In the genomic region with DNA sequence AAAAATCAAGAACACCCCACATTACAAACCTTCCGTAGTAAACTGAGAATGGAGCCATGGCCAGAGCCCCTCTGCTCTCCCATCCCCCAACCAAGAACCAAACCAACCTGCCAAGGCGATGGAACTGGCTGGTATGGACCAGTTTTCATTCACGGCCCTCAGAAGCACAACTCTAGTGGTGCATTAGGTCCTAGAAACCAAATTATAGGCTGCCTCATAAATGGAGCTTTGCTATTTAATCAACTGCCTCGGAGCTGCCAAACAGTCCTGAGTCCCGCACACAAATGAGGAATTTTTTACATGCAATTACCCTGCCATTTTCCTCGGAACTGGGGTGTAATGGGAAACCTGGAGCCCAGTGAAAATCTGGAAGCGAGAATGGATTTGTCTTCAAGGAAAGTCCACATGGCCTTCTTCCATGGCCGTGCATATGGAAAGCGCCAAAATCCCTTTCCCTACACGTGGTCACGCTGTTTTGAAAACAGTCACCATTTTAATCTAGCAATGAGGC, we compare ENCODE assay signal across 8 mouse cellular contexts. TPM values are rescaled to one million over a fixed set of nuclear protein-coding genes. Genes with fewer than 3 reads are reported as not detected.
DNase-seq lines count a peak whose midpoint lies in the region; ATAC-seq and TF ChIP-seq lines count a peak whose summit lies in the region.

No protein-coding gene starts in this region.

- no peaks in the 10 kb centered on the region for H3K36me3 ChIP-seq in heart, embryonic 10.5 days
- H3K36me3 ChIP-seq in hindbrain, embryonic 16.5 days (ENCODE audit: control insufficient read depth, insufficient read depth, low read length), result no peaks in the 10 kb centered on the region
- H3K36me3 ChIP-seq in midbrain, postnatal 0 days (ENCODE audit: insufficient read depth, low read length), result no peaks in the 10 kb centered on the region

- WGBS in heart, embryonic 10.5 days, result 10% methylated on average over 11 of the region's 11 CpGs
- 3% methylated on average over 11 of the region's 11 CpGs for WGBS in hindbrain, embryonic 16.5 days
- WGBS in midbrain, postnatal 0 days, result 2% methylated on average over 11 of the region's 11 CpGs

- no peak for TF ChIP-seq CTCF in midbrain, postnatal 0 days (IDR thresholded peaks at IDR 0.05)

- no peak for DNase-seq in heart, embryonic 10.5 days (ENCODE audit: low spot score)
- no peak for DNase-seq in heart, postnatal 36 days
- DNase-seq in 3T3-L1 (ENCODE audit: low read depth, low spot score), result peak; percentile 44
- DNase-seq in midbrain, postnatal 0 days (ENCODE audit: low spot score), result peak; percentile 44
- DNase-seq in right cerebral cortex, adult 2 months (ENCODE audit: low spot score in 2 of 2), result no peak

- peak overlapping the region; percentile 9; the same call in 1 of the 2 replicates for H3K9ac ChIP-seq in hindbrain, embryonic 16.5 days (ENCODE audit: low read depth, low read length)
- H3K9ac ChIP-seq in midbrain, postnatal 0 days (replicated peaks; ENCODE audit: low read length, poor library complexity, severe bottlenecking), result 0 out of 2 replicates have a peak overlapping the region, but pooled peaks have one; percentile 5

- peak overlapping the region; percentile 95 for H3K4me3 ChIP-seq in heart, embryonic 10.5 days
- H3K4me3 ChIP-seq in brown adipose tissue, adult 24 weeks (ENCODE audit: insufficient read depth, low read depth, low read length), result peak overlapping the region; percentile 64
- H3K4me3 ChIP-seq in hindbrain, embryonic 16.5 days (ENCODE audit: low read length), result peak overlapping the region; percentile 61
- H3K4me3 ChIP-seq in midbrain, postnatal 0 days (ENCODE audit: low read depth, low read length), result peak overlapping the region; percentile 49

- peak overlapping the region; percentile 99 for H3K4me2 ChIP-seq in hindbrain, embryonic 16.5 days (ENCODE audit: low read length)
- H3K4me2 ChIP-seq in midbrain, postnatal 0 days (ENCODE audit: low read depth, low read length, poor library complexity, severe bottlenecking), result peak overlapping the region; percentile 69

- no peaks in the 10 kb centered on the region for H3K9me3 ChIP-seq in heart, embryonic 10.5 days
- H3K9me3 ChIP-seq in hindbrain, embryonic 16.5 days (ENCODE audit: control insufficient read depth, low read length), result no peaks in the 10 kb centered on the region
- no peaks in the 10 kb centered on the region for H3K9me3 ChIP-seq in midbrain, postnatal 0 days (ENCODE audit: low read length)

- peak overlapping the region; percentile 100 for H3K27ac ChIP-seq in heart, embryonic 10.5 days
- 0 out of 2 replicates have a peak overlapping the region, but pooled peaks have one; percentile 16 for H3K27ac ChIP-seq in brown adipose tissue, adult 24 weeks (replicated peaks; ENCODE audit: low read depth, low read length)
- H3K27ac ChIP-seq in hindbrain, embryonic 16.5 days (ENCODE audit: low read depth, low read length), result peak overlapping the region; percentile 99
- H3K27ac ChIP-seq in midbrain, postnatal 0 days (ENCODE audit: low read depth, low read length), result peak overlapping the region; percentile 91; the same call in 1 of the 2 replicates

- H3K27me3 ChIP-seq in heart, embryonic 10.5 days (ENCODE audit: insufficient read depth, poor library complexity, severe bottlenecking), result no peaks in the 10 kb centered on the region
- H3K27me3 ChIP-seq in hindbrain, embryonic 16.5 days (replicated peaks; ENCODE audit: control insufficient read depth, insufficient read depth, low read length), result no peaks in the 10 kb centered on the region
- no peaks in the 10 kb centered on the region for H3K27me3 ChIP-seq in midbrain, postnatal 0 days (ENCODE audit: insufficient read depth, low read length)

- intact Hi-C loops in heart, postnatal 36 days (cut with DNase I), result no loop called here

- no peak for ATAC-seq in hindbrain, embryonic 16.5 days
- no peak for ATAC-seq in midbrain, postnatal 0 days (ENCODE audit: low FRiP score)
- ATAC-seq in frontal cortex, adult (ENCODE audit: low TSS enrichment), result no peak

- H3K4me1 ChIP-seq in heart, embryonic 10.5 days, result peaks cover 20% of the 10 kb centered on the region
- peaks cover 7% of the 10 kb centered on the region; the same call in 1 of the 2 replicates for H3K4me1 ChIP-seq in brown adipose tissue, adult 24 weeks (ENCODE audit: control insufficient read depth, insufficient read depth, insufficient read length, low read length)
- peaks cover 18% of the 10 kb centered on the region for H3K4me1 ChIP-seq in hindbrain, embryonic 16.5 days (ENCODE audit: control insufficient read depth, insufficient read depth, low read depth, low read length)
- H3K4me1 ChIP-seq in midbrain, postnatal 0 days (ENCODE audit: insufficient read depth, low read length), result peaks cover 8% of the 10 kb centered on the region

RNA-seq across cellular contexts. Expression of a gene that starts 0.7 kb away (rescaled TPM):
- 23.8 and 31.5 TPM in 2 replicates for polyA plus RNA-seq in heart, embryonic 10.5 days (2016; fragmentation: Nextera tagmentation; extraction: Ambion mirVana)
- 10 to 100 TPM; 37.7 to 42.1 TPM for total RNA-seq in heart, postnatal 36 days (2021)
- 13.5 and 18.7 TPM in 2 replicates for polyA plus RNA-seq in brown adipose tissue, adult 24 weeks (2012; ENCODE audit: insufficient read depth, insufficient read length, missing spikeins)
- 24.2 and 25.2 TPM in 2 replicates for polyA plus RNA-seq in hindbrain, embryonic 16.5 days (2015; fragmentation: Nextera tagmentation; extraction: Ambion mirVana)
- total RNA-seq in midbrain, postnatal 0 days (2014; rRNA removed), result 59.1 and 66.2 TPM in 2 replicates
- 16.7 and 19.5 TPM in 2 replicates for polyA plus RNA-seq in midbrain, postnatal 0 days (2015; fragmentation: Nextera tagmentation; extraction: Ambion mirVana)

Comparison
In these comparisons a context has a peak if more than half of its experiments do, and no peak if none do; other contexts are left out.
1. DNase-seq: peak in 3T3-L1 (single experiment) and midbrain, postnatal 0 days (single experiment); none in heart, embryonic 10.5 days (single experiment), heart, postnatal 36 days (0 of 2) and right cerebral cortex, adult 2 months (0 of 2).
2. H3K27ac ChIP-seq: peak in every context shown above with its lines; median percentile 100 in heart, embryonic 10.5 days; 99 in hindbrain, embryonic 16.5 days; 91 in midbrain, postnatal 0 days; 16 in brown adipose tissue, adult 24 weeks.
3. Peak in every context shown above with its lines, with median percentiles within 50 percentile points of each other: H3K4me3 ChIP-seq.